Mouse (Mus musculus) heart, postnatal 0 days (tissue): ENCODE measurements around the gene Tapbp.

ENCODE experiments used
- CTCF ChIP-seq: IDR thresholded peaks from 2 replicates; pipeline ENCODE4 v1.5.1; 2016; ENCODE audit warnings: antibody characterized with exemption, control low read depth, low read depth
- EP300 ChIP-seq: IDR thresholded peaks from 2 replicates; pipeline ENCODE4 v1.6.1; 2016; ENCODE audit warnings: antibody characterized with exemption, low read depth

GRCm38 (mm10) chr17:33965082-33965845, 49.6 kb downstream of the Tapbp start:
- no peak for TF ChIP-seq CTCF
- TF ChIP-seq EP300: no peak
